Mouse (Mus musculus) gonadal fat pad, adult 2 months (tissue): ENCODE results near the gene Osgepl1. TPM values are rescaled to one million over a fixed set of nuclear protein-coding genes. Genes with fewer than 3 reads are reported as not detected.
"Not testable (repeated sequence)": the region's sequence is repeated elsewhere in the genome, so short reads cannot be mapped to it uniquely, and the experiment has no call there.

Source experiments
- DNase-seq: peaks from one replicate; pipeline ENCODE4 v3.0.0-alpha.2; 2012; ENCODE audit warnings: low read depth
- polyA plus RNA-seq: library from polyadenylated mRNA; depleted of rRNA; stranded (reverse); fragments of >200 nt; gene quantifications from 2 replicates; pipeline ENCODE4 v1.2.3, GENCODE M21; 2012; rRNA removed

The Osgepl1 gene
- polyA plus RNA-seq: 6.5 and 8.1 TPM in 2 replicates

- DNase-seq: peak; percentile 36
Measured at GRCm38 (mm10) chr1:53312989-53313967, at the start of gene Osgepl1. TSS of gene Osgepl1 (plus strand) at chr1:53313624.

DNA sequence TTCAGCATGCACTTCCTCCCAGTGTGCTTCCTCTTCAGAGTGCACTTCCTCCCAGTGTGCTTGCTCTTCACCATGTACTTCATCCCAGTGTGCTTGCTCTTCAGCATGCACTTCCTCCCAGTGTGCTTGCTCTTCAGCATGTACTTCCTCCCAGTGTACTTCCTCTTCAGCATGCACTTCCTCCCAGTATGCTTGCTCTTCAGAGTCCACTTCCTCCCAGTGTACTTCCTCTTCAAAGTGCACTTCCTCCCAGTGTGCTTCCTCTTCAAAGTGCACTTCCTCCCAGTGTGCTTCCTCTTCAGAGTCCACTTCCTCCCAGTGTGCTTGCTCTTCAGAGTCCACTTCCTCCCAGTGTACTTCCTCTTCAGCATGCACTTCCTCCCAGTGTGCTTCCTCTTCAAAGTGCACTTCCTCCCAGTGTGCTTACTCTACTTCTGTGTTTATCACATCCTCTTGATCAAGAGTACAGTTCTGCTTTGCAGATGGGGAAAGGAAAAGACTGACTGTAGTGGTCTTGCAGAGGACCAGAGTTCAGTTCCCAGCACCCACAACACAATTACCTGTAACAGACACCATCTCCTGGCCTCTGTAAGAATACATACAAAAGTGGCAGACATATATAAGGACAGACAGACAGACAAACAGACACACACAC lies 48.3 kb upstream of the Osgepl1 start:
- not testable (repeated sequence) for DNase-seq

GRCm38 (mm10) chr1:53269901-53270300 lies 43.5 kb upstream of the Osgepl1 start:
- no peak for DNase-seq

- no peak for DNase-seq
Measured at GRCm38 (mm10) chr1:53272646-53273045, 40.8 kb upstream of the Osgepl1 start.

DNA sequence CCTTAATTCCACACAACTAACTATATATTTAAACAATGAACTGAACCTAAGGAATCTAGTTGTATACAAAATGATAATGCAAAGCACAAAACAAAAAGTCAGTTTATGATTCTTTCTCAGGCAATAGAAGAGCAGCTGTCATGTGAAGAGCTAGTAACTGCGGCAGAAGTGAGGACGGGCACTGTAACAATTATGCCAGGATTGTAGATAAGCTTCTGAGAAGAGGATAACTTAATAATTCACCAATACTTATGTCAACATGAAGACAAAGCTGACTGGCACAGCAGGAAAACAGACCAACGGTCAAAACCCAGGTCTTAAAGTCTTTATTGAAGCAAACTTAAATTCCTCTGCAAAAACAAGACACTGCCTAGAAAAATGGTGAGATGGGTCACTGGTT lies 22.2 kb upstream of the Osgepl1 start:
- DNase-seq: no peak

DNA sequence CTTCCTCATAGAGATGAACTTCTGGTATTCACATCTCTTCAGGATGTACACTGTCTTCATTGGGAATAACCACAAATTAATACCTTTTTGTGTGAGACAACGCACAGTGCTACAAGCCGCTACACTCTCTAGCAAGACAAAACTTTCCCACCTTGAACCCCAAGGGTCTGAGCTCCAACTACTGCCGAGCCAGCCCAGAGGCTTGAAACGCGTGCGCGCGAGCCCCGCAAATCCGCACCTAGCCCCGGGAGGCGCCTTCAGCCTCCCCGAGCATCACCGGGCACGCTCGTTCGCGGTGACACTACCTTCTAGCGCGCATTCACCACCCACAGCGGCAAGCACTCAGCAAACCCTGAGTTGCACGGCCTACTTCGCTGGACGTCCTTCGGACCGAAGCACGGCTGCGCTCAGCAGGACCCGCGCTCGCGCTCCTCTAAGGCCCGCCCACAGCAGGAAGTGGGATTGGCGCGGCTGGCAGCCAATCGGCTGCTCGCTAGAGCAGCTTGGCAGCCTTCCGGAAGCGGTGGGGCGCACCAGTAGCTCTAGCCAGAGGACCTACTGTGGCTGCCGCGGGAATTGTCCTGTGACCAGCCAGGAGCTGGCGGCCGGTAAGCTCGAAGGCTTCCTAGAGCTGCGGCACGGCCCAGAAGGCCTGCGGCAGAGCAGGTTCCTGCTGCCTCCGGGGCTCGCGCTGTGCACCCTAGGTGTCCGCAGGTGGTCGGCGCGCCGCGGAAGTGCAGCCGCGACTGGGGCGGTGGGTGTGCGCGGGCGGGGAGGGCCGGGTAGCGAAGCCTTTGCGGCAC lies 16.6 kb upstream of the Osgepl1 start, which contains the start of the genes Pms1, Ormdl1 and Gm28778:
Gene Pms1 (minus strand): TSS at position 438 of the 803 bp plus-strand sequence.
Gene Ormdl1 (plus strand): TSS at position 515 of the 803 bp plus-strand sequence.
Gene Gm28778 (plus strand): TSS at position 531 of the 803 bp plus-strand sequence.
- DNase-seq: peak; percentile 50

- DNase-seq: no peak
Measured at GRCm38 (mm10) chr1:53300506-53300905, 12.9 kb upstream of the Osgepl1 start.

GRCm38 (mm10) chr1:53321662-53322344 lies 8.4 kb downstream of the Osgepl1 start:
- DNase-seq: no peak

- DNase-seq: no peak
Measured at GRCm38 (mm10) chr1:53323254-53323653, 9.8 kb downstream of the Osgepl1 start.

- no peak for DNase-seq
Measured at GRCm38 (mm10) chr1:53324277-53324676, 10.9 kb downstream of the Osgepl1 start.

- no peak for DNase-seq
Measured at GRCm38 (mm10) chr1:53324827-53325494, 11.5 kb downstream of the Osgepl1 start.

- DNase-seq: not testable (repeated sequence)
Measured at GRCm38 (mm10) chr1:53333527-53333926, 20.1 kb downstream of the Osgepl1 start.

- DNase-seq: no peak
Measured at GRCm38 (mm10) chr1:53335465-53335864, 22.0 kb downstream of the Osgepl1 start.

- not testable (repeated sequence) for DNase-seq
Measured at GRCm38 (mm10) chr1:53337403-53337802, 24.0 kb downstream of the Osgepl1 start.

DNA sequence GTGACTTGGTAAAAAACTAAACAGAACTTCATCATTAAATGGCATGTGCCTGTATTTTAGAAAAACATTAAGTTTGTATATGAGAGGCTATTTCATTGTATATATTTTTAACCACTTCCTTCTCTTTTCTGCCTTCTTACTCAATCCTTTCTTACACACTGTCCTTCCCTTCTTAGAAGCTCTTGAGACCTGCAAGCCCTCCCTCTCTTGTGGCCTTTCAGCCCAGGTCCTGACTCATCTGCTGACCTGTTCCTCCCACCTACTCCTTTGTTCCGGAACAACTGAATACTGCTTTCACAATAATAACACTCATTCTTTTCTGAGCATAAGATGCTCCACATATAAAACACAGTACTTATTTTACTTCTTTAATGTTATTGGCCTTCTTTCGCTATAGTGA lies 27.6 kb downstream of the Osgepl1 start:
- no peak for DNase-seq

- DNase-seq: peak; percentile 45
Measured at GRCm38 (mm10) chr1:53352327-53353261, 39.2 kb downstream of the Osgepl1 start, which contains the start of the genes Asdurf, Gm28551 and Asnsd1. TSS of gene Asdurf (minus strand) at chr1:53352619. TSS of gene Gm28551 (minus strand) at chr1:53352667. TSS of gene Asnsd1 (minus strand) at chr1:53352752.

DNA sequence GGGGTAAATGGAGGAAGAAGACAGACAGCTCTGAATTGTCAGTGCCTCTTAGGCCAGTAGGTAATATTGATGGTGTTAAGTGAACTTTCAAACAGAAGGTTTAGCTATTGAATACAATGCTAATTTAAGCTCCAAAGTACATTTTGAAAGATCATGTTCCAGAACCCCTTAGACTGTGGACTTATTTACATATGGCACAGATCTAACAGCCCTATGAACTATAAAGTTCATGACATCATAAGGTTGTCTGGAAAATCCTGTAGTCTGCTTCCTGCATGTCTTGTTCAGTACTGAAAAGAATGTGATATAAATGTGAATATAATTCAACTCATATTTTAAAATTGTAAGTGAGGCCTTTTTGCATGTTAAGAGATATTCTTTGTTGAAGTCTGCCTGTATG lies 45.6 kb downstream of the Osgepl1 start:
- DNase-seq: no peak
